Mouse (Mus musculus) R1 (cell line): ENCODE data around the gene Olfr1402.
A peak's percentile ranks its signal among the peaks of the same experiment; 100 is the strongest.

Experiments used
- DNase-seq: peaks from one replicate; pipeline ENCODE4 v3.0.0-alpha.2; 2018; ENCODE audit warnings: low read depth, low spot score

The Olfr1402 gene

DNA sequence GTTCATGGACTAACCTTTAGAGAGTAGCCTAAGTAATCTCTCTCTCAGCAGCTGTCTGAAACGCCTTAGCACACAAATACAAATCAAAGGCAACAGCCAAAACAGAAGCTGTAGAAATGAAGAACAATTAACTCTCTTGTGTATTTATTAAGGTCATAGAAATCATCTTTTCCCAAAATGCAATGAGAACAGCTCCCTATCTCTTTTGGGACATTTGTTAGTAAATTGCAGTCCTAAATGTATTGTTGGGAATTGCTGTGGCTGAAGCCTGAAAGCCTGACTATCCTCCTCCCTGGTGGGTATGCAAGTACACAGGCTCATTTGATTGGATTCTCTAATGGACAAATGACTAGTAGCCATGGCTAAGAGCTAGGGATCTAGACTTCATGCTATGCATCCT, at the start of gene Olfr1402:
Olfr1402 (minus strand) TSS at position 101 of the 400 bp plus-strand sequence.
- no peak for DNase-seq

- DNase-seq, result no peak
Measured at GRCm38 (mm10) chr3:97455286-97455685, 33.5 kb upstream of the Olfr1402 start.

- DNase-seq, result no peak
Measured at GRCm38 (mm10) chr3:97438619-97439018, 16.8 kb upstream of the Olfr1402 start.

- peak; percentile 71 for DNase-seq
Measured at GRCm38 (mm10) chr3:97394289-97394688, 27.5 kb downstream of the Olfr1402 start.

DNA sequence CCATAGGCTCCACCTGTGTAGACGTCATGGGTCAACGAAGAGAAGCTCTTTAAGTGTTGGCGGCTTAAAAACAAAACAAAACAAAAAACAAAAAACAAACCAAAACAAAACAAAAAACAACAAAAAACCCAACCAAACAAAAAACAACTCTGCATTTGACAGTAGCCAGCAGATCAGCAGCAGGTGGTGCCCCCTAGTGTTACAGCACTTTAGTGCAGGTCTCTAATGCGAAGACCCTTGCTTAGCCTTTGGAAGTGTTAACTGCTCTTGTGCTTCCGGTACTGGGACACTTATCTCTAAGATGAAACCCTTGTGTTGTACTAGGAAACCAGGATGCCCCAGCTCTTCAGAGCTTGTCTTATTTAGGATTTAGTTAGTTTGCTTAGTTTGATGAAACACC, 28.7 kb downstream of the Olfr1402 start:
- DNase-seq, result peak; percentile 67

DNA sequence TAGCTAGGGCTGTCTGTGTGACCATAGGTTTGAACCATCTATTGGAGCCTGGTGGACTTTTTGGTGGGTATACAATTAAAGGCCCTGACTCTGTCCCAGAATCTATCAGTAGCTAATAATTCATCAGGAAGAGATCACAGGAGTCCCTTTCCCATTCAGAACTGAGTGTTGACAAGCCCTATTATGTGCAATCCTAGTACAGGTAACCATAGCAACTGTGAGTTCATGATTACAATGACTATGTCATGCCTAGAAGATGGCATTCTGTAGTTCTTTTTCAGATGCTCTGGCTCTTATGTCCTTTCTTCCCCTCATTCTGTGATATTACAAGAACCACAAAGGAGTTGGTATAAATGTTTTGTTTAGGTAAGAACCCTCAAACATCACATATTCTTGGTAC, 51.4 kb downstream of the Olfr1402 start:
- no peak for DNase-seq

DNA sequence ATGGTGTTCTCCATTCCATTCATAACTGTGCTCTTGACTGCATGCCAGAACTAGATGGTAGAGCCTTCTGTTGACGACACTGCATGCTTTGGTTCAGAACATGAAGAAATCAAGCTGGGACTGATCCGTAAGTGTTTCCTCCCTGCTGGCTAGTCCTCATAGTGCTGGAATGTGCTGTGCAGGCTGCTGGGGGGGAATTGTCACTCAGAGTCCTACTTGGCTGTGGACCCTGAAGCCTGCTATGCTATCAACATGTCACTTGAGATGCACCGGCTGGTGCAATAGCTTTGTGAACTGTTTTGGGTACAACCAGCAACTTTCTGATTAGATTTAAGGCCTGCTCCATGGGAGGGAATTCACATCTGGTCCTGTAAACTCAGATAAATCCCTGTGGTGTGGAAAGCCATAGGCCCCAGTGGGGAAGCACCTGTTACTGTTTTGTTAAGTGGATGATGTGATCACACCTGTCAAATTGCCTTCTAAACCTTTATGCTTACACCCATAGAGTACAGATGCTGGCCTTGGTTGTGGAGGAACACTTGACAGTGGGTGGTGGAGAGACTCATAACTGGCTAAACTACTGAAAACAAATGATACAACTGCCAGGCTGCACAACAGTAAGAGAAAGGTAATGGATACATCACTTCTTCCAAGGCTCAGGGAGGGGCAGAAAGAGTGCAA, 58.3 kb downstream of the Olfr1402 start:
- no peak for DNase-seq

DNA sequence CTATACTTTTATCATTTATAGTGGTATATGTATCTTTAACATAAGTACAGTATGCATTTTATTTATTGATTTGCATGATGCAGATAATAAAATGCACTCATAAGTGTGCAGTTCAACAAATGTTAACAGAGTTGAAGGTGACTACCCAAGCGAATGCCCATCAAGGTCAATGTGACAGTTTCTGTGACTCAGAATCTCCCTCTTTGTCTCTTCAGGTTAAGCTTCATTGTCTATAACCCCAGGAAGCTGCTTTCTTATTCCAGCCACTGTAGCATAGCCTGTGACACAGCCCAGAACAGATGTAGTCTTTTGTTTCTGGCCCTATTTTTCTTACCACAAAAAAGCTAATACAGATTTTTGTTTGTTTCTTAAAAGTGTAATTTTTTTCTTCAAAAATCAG, 63.4 kb downstream of the Olfr1402 start:
- peak; percentile 74 for DNase-seq
